Mouse (Mus musculus) limb, embryonic 10.5 days (tissue): ENCODE results near the gene Inppl1. TPM values are rescaled to one million over a fixed set of nuclear protein-coding genes. Genes with fewer than 3 reads are reported as not detected.

ENCODE experiments used
- DNase-seq: peaks from one replicate; pipeline ENCODE4 v3.0.0-alpha.2; 2017; ENCODE audit warnings: low spot score
- H3K27ac ChIP-seq: fragments of 300-500 bp; sonication (generic); 2 replicates; pipeline ENCODE4 v1.5.1; 2016; ENCODE audit warnings: mild to moderate bottlenecking
- H3K27me3 ChIP-seq: fragments of 300-500 bp; sonication (generic); 2 replicates; pipeline ENCODE4 v1.6.1; 2016; ENCODE audit warnings: low read depth, mild to moderate bottlenecking; ENCODE audit not compliant: poor library complexity, severe bottlenecking
- H3K36me3 ChIP-seq: fragments of 300-500 bp; sonication (generic); 2 replicates; pipeline ENCODE4 v1.6.1; 2016; ENCODE audit warnings: mild to moderate bottlenecking, moderate library complexity
- H3K4me1 ChIP-seq: fragments of 300-500 bp; sonication (generic); 2 replicates; pipeline ENCODE4 v1.6.1; 2016
- H3K4me3 ChIP-seq: fragments of 300-500 bp; sonication (generic); 2 replicates; pipeline ENCODE4 v1.5.1; 2016; ENCODE audit warnings: mild to moderate bottlenecking, moderate library complexity
- H3K9me3 ChIP-seq: fragments of 300-500 bp; sonication (generic); replicated peaks from 2 replicates; pipeline ENCODE4 v1.6.1; 2016; ENCODE audit warnings: mild to moderate bottlenecking
- WGBS: fragments of 180-500 bp; shearing (Covaris S2); methylation state at CpG from one replicate; pipeline ENCODE4 v1.1.7; 2016; 5-methylcytosine and 5-hydroxymethylcytosine counted together
- polyA plus RNA-seq: library from polyadenylated mRNA; unstranded; fragments of >200 nt; fragmentation: Nextera tagmentation; extraction: Ambion mirVana; gene quantifications from 2 replicates; pipeline ENCODE4 v1.2.1, GENCODE M21; 2016

Gene Inppl1
- polyA plus RNA-seq, 1 experiment from 2014 or later = 57.8 TPM

DNA sequence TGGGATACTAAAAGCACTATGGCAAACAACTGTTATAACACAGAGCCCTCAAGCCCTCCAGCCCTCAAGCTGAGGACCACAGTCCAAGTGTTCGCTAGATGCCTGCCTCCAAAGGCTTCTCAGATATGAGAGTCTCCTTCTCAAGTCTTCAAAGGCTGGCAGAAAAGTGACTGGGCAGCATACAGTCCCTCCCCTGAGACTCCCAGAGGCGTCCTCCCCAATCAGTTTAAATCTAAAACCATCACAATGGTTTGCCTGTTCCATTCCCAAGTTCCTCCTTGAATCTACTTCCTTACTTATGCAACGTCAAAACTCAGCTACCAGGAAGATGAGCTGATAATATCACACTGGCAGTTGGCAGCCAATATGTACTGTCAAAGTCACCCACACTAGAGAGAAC is 25.4 kb upstream of the Inppl1 start, which contains the start of gene Anapc15:
TSS of gene Anapc15 (plus strand) at position 301 of the 400 bp plus-strand sequence.
- Histone ChIP-seq H3K27ac (no peak within 1 kb of the TSS), H3K4me3 (no peak within 1 kb of the TSS), H3K9me3 (no peaks in the 10 kb centered on the region), H3K27me3 (no peaks in the 10 kb centered on the region), H3K36me3 (no peaks in the 10 kb centered on the region), H3K4me1 (no peaks in the 10 kb centered on the region)
- 83% methylated on average over 3 of the region's 3 CpGs for WGBS
- DNase-seq = no peak

DNA sequence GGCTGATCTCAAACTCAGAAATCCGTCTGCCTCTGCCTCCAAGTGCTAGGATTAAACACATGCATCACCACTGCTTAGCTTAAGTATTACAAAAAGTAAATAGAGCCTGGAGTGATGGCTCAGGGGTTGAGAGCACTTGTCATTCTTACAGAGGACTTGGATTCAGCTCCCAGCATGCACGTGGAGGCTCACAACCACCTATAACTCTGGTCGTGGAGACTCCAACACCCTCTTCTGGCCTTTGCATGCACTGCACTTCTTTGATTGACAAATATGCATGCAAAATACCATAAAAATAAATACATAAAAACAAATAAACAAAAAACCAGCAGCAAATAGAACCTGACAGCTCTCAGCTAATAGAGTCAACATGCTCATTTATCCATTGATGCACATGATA is 24.3 kb upstream of the Inppl1 start:
- Histone ChIP-seq H3K4me3 (no peak overlapping the region), H3K4me1 (no peaks in the 10 kb centered on the region), H3K27ac (no peak overlapping the region), H3K27me3 (no peaks in the 10 kb centered on the region), H3K9me3 (no peaks in the 10 kb centered on the region), H3K36me3 (no peaks in the 10 kb centered on the region)
- DNase-seq = no peak
- WGBS = 79% methylated on average over 3 of the region's 3 CpGs

DNA sequence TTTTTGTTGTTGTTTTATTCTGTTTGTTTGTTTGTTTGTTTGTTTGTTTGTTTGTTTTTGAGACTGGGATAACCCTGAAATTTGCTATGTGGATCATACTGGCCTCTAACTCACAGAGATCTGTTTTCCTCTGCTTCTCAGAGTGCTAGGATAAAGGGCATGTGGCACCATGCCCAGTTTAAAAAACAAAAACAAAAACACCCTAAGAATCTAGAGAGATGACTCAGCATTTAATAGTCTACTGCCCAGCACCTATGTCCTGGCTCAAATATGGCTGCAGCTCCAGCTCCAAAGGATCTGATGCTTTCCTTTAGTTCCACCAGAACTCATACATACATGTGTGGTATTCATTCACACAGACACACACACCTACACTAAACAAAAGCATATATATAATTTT is 22.9 kb upstream of the Inppl1 start:
- H3K27me3 ChIP-seq = no peaks in the 10 kb centered on the region
- DNase-seq = no peak
- no peaks in the 10 kb centered on the region for H3K4me1 ChIP-seq
- no peak overlapping the region for H3K4me3 ChIP-seq
- H3K36me3 ChIP-seq = no peaks in the 10 kb centered on the region
- H3K27ac ChIP-seq = no peak overlapping the region
- H3K9me3 ChIP-seq = no peaks in the 10 kb centered on the region

DNA sequence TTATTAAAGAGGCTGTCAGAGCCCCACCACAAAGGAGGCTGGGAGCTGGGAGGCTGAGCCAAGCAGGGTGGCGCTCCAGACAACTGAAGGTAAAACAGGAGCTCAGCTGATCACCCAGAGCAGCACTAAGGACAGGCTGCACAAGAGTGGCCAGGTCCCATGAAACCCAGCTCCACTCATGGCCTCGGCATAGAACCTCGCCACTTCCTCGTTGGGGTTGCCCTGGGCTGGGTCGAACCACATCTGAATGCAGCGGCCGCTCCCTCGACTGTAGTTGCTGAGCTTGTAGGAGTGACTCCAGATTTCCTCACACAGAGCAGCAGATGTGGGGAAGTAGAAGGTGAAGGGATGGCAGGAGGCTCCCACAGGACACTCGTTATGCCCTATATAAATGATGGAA is 20.3 kb upstream of the Inppl1 start:
- WGBS = 83% methylated on average over 9 of the region's 9 CpGs
- H3K9me3 ChIP-seq = no peaks in the 10 kb centered on the region
- no peak for DNase-seq
- H3K27ac ChIP-seq = no peak overlapping the region
- no peaks in the 10 kb centered on the region for H3K27me3 ChIP-seq
- H3K36me3 ChIP-seq = no peaks in the 10 kb centered on the region
- no peaks in the 10 kb centered on the region for H3K4me1 ChIP-seq
- H3K4me3 ChIP-seq = no peak overlapping the region

DNA sequence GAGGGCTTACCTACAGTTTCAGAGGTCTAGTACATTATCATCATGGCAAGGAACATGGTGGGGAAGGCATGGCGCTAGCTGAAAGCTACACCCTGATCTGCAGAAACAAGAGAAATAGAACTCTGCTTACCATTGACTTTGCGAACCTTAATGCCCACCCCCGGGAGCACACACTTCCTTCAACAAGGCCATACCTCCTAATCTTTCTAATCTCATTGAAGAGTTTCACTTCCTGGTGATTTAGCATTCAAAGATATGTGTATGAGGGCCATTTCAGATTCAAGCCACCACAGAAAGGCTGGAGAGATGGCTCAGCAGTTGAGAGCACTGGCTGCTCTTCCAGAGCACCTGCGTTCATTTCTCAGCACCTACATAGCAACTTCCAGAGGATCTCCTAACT is 19.1 kb upstream of the Inppl1 start, which contains the start of gene Folr2:
TSS of gene Folr2 (minus strand) at position 101 of the 400 bp plus-strand sequence.
- Histone ChIP-seq H3K9me3 (no peaks in the 10 kb centered on the region), H3K36me3 (no peaks in the 10 kb centered on the region), H3K4me3 (no peak within 1 kb of the TSS), H3K27me3 (no peaks in the 10 kb centered on the region), H3K4me1 (no peaks in the 10 kb centered on the region), H3K27ac (no peak within 1 kb of the TSS)
- WGBS = 92% methylated on average over 4 of the region's 4 CpGs
- no peak for DNase-seq

DNA sequence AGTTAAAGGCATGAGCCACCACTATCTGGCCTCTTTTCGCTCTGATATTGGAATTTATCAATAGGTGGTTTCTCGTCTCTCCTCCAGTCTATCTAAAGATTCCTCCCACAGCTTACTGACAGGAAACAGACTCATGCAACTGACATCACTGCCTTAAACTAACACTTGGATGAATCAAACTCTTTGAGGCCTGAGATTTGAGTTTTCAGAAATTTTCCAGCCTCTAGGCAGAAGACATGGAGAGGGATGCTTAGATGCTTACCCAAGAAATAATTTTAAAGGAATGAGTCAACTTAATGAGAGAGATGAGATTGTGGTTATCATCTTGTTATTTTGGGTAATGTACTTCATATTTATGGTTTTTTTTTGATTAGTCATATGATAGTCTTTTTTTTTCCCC is 15.8 kb upstream of the Inppl1 start:
- 90% methylated on average over 2 of the region's 2 CpGs for WGBS
- H3K9me3 ChIP-seq = no peaks in the 10 kb centered on the region
- H3K4me3 ChIP-seq = no peak overlapping the region
- H3K4me1 ChIP-seq = no peaks in the 10 kb centered on the region
- H3K27ac ChIP-seq = no peak overlapping the region
- H3K27me3 ChIP-seq = no peaks in the 10 kb centered on the region
- DNase-seq = no peak
- H3K36me3 ChIP-seq = no peaks in the 10 kb centered on the region

DNA sequence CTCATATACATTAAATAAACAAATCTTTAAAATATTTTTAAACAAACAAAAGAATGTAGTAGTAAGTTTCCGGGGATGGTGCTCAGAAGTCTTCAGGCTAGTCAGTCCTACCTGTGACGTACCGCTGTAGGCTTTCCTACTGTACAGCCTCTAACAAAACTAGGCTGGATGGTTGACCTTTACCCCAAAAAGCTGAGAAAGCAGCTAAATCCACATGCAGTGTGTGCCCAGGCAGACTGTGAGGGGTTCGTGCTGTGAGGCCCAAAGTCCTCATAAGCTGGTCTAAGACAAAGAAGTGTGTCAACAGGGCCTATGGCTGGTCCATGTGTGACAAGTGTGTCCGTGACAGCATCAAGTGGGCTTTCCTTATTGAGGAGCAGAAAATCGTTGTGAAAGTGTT is 14.8 kb upstream of the Inppl1 start:
- H3K27me3 ChIP-seq = no peaks in the 10 kb centered on the region
- no peaks in the 10 kb centered on the region for H3K9me3 ChIP-seq

DNA sequence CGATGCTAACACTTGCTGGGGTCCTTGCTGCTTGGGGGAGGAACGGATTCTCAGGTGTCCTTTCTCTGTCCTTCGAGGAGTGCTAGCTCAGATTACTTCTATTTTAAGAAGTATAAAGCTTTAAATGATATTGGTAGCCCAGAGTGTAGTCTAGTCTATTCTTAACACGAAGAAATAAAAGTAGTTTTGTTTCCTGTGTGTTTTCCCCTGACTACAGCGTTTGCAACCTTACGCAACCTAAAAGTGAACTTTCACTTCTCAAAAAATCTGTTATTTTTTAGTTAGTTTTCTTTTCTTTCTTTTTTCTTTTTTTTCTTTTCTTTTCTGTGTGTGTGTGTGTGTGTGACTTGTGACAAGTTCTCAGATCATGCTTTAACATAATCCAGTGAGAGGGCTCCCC is 13.7 kb upstream of the Inppl1 start:
- no peak for DNase-seq
- 85% methylated on average over 6 of the region's 6 CpGs for WGBS
- H3K36me3 ChIP-seq = no peaks in the 10 kb centered on the region

More for the DNA sequence above, 14.8 kb upstream of the Inppl1 start:
- DNase-seq = no peak
- Histone ChIP-seq H3K36me3 (no peaks in the 10 kb centered on the region), H3K4me3 (no peak overlapping the region), H3K27ac (no peak overlapping the region), H3K4me1 (no peaks in the 10 kb centered on the region)
- WGBS = 93% methylated on average over 6 of the region's 6 CpGs

DNA sequence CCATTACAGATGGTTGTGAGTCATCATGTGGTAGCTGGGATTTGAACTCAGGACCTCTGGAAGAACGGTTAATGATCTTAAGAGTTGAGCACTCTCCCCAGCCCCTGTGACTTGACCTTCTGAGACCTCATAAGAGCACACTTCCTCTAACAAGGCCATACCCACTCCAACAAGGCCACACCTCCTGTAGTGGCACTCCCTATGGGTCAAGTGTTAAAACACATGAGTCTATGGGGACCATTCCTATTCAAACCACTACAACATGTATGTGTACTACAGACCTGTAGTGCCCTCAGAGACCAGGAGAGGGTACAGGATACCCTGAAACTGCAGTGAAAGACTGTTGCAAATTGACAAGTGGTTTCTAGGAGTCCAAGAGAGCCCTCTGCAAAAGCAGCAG is 9.9 kb upstream of the Inppl1 start:
- Histone ChIP-seq H3K36me3 (no peaks in the 10 kb centered on the region), H3K27ac (no peak overlapping the region), H3K9me3 (no peaks in the 10 kb centered on the region), H3K4me3 (no peak overlapping the region), H3K27me3 (no peaks in the 10 kb centered on the region), H3K4me1 (no peaks in the 10 kb centered on the region)
- WGBS = 97% methylated on average over 1 of the region's 1 CpGs
- no peak for DNase-seq

More for the DNA sequence above, 13.7 kb upstream of the Inppl1 start:
- no peaks in the 10 kb centered on the region for H3K4me1 ChIP-seq
- H3K27me3 ChIP-seq = no peaks in the 10 kb centered on the region
- no peaks in the 10 kb centered on the region for H3K9me3 ChIP-seq
- no peak overlapping the region for H3K4me3 ChIP-seq
- no peak overlapping the region for H3K27ac ChIP-seq

DNA sequence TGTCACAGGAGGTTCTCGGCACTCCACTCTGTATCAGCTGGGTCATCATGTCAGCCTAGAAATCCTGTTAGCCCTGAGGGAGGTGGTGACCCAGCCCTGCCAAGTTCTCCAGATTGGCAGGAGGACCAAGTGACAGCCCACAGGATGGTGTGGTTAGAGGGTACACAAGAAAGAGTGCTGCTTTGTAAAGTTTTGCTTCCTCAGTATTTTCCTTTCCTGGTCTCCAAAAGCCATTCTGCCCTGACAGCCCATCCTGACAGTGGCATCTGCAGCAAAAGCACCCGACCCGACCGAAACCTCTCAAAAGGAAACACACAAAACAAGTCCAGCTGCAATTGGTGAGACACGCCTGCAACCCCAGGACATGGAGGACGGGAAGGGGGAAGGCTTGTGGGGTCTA is 6.2 kb upstream of the Inppl1 start:
- Histone ChIP-seq H3K27ac (no peak overlapping the region), H3K4me1 (no peaks in the 10 kb centered on the region), H3K27me3 (no peaks in the 10 kb centered on the region), H3K4me3 (no peak overlapping the region), H3K36me3 (no peaks in the 10 kb centered on the region), H3K9me3 (no peaks in the 10 kb centered on the region)
- 68% methylated on average over 6 of the region's 6 CpGs for WGBS
- DNase-seq = no peak

DNA sequence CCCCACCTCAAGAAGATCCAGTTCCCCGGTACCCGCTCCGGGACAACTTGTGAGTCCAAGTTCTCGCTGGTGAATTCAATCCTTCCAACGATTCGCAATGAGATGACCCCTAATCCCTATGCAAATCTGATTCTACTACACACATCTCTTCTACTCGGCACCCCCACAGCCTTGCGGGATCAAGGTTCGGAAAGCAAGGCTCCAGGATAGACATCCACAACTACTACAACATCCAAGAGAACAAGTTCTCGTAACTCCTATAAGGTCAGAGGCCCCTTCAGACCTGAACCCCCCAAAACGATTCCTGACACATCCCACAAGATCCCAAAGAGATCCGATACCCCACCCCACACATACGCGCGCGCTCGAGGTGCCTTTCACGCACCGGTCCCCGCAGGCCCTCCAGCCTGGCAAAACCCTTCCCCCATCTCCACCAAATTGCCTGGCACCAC is 849 bp downstream of the Inppl1 start:
- Histone ChIP-seq H3K9me3 (no peaks in the 10 kb centered on the region), H3K4me3 (peak overlapping the region; percentile 96), H3K36me3 (peaks cover 27% of the 10 kb centered on the region), H3K27ac (peak overlapping the region; percentile 100), H3K4me1 (peaks cover 33% of the 10 kb centered on the region), H3K27me3 (no peaks in the 10 kb centered on the region)
- WGBS = under 1% methylated on average over 20 of the region's 20 CpGs
- DNase-seq = no peak

DNA sequence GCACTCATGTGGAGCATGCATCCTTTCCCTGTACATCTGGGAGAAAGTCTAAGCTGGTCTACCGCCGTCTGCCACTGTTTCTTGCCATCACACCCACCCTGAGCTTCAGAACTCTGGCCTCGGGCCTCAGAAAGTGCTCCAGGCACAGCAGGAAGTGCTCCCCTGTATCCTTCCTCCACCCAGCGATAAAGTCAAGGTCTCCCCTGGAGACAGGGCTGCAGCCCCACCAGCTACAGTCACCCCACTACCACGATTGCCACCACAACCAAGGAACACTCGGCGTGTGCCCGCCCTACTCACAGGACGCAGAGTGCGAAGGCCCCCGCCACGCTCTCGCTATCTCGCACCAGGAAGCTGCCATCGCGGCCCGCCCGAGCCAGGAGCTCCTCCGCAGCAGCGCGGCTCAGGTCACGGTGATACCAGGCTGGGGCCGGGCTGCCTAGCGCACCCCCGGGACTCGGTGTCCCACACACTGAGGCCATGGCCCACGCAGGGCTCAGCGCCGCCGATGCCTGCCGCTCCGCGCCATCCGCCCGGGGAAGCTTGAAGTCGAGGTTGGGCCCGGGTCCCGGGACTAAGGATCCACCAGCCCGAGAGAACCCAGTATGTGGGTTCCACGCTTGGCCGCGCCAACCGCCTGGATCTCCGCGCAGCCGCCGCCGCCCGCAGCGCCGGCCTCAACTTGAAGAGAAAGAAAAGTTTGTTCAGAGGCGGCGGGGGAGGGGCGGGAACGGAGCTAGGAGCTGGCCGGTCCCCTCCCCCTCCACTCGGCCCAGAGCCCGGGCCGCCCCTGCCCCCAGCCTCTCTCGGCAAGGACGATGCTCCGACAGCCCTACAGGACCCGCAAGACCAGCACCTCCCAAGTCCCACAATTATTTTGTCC is 1.5 kb downstream of the Inppl1 start:
- Histone ChIP-seq H3K27me3 (no peaks in the 10 kb centered on the region), H3K9me3 (no peaks in the 10 kb centered on the region), H3K36me3 (peaks cover 34% of the 10 kb centered on the region), H3K4me3 (peak overlapping the region; percentile 96), H3K27ac (peak overlapping the region; percentile 100), H3K4me1 (peaks cover 33% of the 10 kb centered on the region)
- WGBS = under 1% methylated on average over 62 of the region's 63 CpGs
- peak; percentile 85 for DNase-seq

DNA sequence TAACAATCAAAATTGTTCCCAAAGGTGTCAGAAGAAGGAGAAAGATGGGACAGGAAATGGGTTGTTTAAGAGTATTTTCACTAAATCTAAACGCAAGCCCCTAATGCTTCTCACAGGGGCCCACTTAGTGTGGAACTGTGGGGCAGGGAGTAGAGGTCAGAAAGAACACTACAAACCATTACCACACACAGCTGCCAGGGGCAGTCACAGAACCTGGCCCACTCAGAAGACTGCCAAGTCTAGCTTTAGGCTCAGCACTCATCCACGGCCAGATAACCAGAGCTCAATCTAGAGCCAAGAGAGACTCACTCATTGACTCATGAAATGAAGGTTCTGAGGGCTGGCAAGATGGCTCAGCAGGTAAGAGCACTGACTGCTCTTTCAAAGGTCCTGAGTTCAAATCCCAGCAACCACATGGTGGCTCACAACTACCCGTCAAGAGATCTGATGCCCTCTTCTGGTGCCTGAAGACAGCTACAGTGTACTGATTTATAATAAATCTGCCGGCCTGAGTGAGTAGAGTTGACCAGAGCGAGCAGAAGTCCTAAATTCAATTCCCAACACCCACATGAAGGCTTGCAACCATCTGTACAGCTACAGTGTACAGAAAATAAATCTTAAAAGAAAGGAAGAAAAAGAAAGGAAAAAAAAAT is 2.4 kb downstream of the Inppl1 start:
- no peaks in the 10 kb centered on the region for H3K27me3 ChIP-seq
- no peak for DNase-seq
- no peaks in the 10 kb centered on the region for H3K9me3 ChIP-seq
- peaks cover 43% of the 10 kb centered on the region for H3K36me3 ChIP-seq
- 54% methylated on average over 5 of the region's 5 CpGs for WGBS
- H3K4me1 ChIP-seq = peaks cover 33% of the 10 kb centered on the region
- H3K4me3 ChIP-seq = peak overlapping the region; percentile 96
- peak overlapping the region; percentile 100; the same call in 1 of the 2 replicates for H3K27ac ChIP-seq
